Mouse (Mus musculus): ENCODE measurements around the gene Vmn2r19. TPM values are rescaled to one million over a fixed set of nuclear protein-coding genes. Genes with fewer than 3 reads are reported as not detected.

The Vmn2r19 gene
- not detected in 2 replicates for polyA plus RNA-seq (2015; fragmentation: Nextera tagmentation; extraction: Ambion mirVana)

GRCm38 (mm10) chr6:123308033-123308432 is at the start of gene Vmn2r19:
Gene Vmn2r19, plus strand, starts transcription at chr6:123308333.
- no peak within 1 kb of the TSS for H3K9ac ChIP-seq (ENCODE audit: low read length)
- H3K36me3 ChIP-seq (ENCODE audit: control insufficient read depth, insufficient read depth, low read length), result no peaks in the 10 kb centered on the region
- no peaks in the 10 kb centered on the region for H3K9me3 ChIP-seq (ENCODE audit: control insufficient read depth, low read length)
- H3K27me3 ChIP-seq (ENCODE audit: control insufficient read depth, insufficient read depth, low read depth, low read length), result no peaks in the 10 kb centered on the region
- no peak within 1 kb of the TSS for H3K4me3 ChIP-seq (ENCODE audit: low read length)
- H3K27ac ChIP-seq (ENCODE audit: low read length), result no peak within 1 kb of the TSS
- H3K4me1 ChIP-seq (replicated peaks; ENCODE audit: control insufficient read depth, insufficient read depth, low read length), result no peaks in the 10 kb centered on the region
- H3K4me2 ChIP-seq (ENCODE audit: low read depth, low read length), result no peak within 1 kb of the TSS
- ATAC-seq (ENCODE audit: low read depth), result no peak
- 67% methylated on average over 2 of the region's 2 CpGs for WGBS

GRCm38 (mm10) chr6:123258946-123259345 is 49.2 kb upstream of the Vmn2r19 start:
- Histone ChIP-seq H3K36me3 (ENCODE audit: control insufficient read depth, insufficient read depth, low read length) (no peaks in the 10 kb centered on the region), H3K4me3 (ENCODE audit: low read length) (no peak overlapping the region), H3K9ac (ENCODE audit: low read length) (no peak overlapping the region), H3K9me3 (ENCODE audit: control insufficient read depth, low read length) (0 out of 2 replicates have a peak, but pooled peaks cover 2% of the 10 kb centered on the region), H3K4me2 (ENCODE audit: low read depth, low read length) (no peak overlapping the region), H3K27ac (ENCODE audit: low read length) (no peak overlapping the region), H3K4me1 (replicated peaks; ENCODE audit: control insufficient read depth, insufficient read depth, low read length) (no peaks in the 10 kb centered on the region), H3K27me3 (ENCODE audit: control insufficient read depth, insufficient read depth, low read depth, low read length) (no peaks in the 10 kb centered on the region)
- WGBS, result 68% methylated on average over 3 of the region's 3 CpGs
- ATAC-seq (ENCODE audit: low read depth), result no peak

- H3K4me2 ChIP-seq (ENCODE audit: low read depth, low read length), result no peak overlapping the region
- 73% methylated on average over 4 of the region's 4 CpGs for WGBS
- no peaks in the 10 kb centered on the region for H3K4me1 ChIP-seq (replicated peaks; ENCODE audit: control insufficient read depth, insufficient read depth, low read length)
- H3K27me3 ChIP-seq (ENCODE audit: control insufficient read depth, insufficient read depth, low read depth, low read length), result no peaks in the 10 kb centered on the region
- 0 out of 2 replicates have a peak, but pooled peaks cover 2% of the 10 kb centered on the region for H3K9me3 ChIP-seq (ENCODE audit: control insufficient read depth, low read length)
- H3K9ac ChIP-seq (ENCODE audit: low read length), result no peak overlapping the region
- no peak overlapping the region for H3K4me3 ChIP-seq (ENCODE audit: low read length)
- no peak overlapping the region for H3K27ac ChIP-seq (ENCODE audit: low read length)
- no peaks in the 10 kb centered on the region for H3K36me3 ChIP-seq (ENCODE audit: control insufficient read depth, insufficient read depth, low read length)
- ATAC-seq (ENCODE audit: low read depth), result no peak
Observed at GRCm38 (mm10) chr6:123259889-123260603, 48.1 kb upstream of the Vmn2r19 start.

- Histone ChIP-seq H3K9ac (ENCODE audit: low read length) (no peak overlapping the region), H3K9me3 (ENCODE audit: control insufficient read depth, low read length) (no peaks in the 10 kb centered on the region), H3K4me2 (ENCODE audit: low read depth, low read length) (no peak overlapping the region), H3K36me3 (ENCODE audit: control insufficient read depth, insufficient read depth, low read length) (no peaks in the 10 kb centered on the region), H3K27ac (ENCODE audit: low read length) (no peak overlapping the region), H3K4me3 (ENCODE audit: low read length) (no peak overlapping the region), H3K4me1 (replicated peaks; ENCODE audit: control insufficient read depth, insufficient read depth, low read length) (no peaks in the 10 kb centered on the region), H3K27me3 (ENCODE audit: control insufficient read depth, insufficient read depth, low read depth, low read length) (no peaks in the 10 kb centered on the region)
- 97% methylated on average over 1 of the region's 1 CpGs for WGBS
- ATAC-seq (ENCODE audit: low read depth), result no peak
Observed at GRCm38 (mm10) chr6:123260868-123261267, 47.3 kb upstream of the Vmn2r19 start.

DNA sequence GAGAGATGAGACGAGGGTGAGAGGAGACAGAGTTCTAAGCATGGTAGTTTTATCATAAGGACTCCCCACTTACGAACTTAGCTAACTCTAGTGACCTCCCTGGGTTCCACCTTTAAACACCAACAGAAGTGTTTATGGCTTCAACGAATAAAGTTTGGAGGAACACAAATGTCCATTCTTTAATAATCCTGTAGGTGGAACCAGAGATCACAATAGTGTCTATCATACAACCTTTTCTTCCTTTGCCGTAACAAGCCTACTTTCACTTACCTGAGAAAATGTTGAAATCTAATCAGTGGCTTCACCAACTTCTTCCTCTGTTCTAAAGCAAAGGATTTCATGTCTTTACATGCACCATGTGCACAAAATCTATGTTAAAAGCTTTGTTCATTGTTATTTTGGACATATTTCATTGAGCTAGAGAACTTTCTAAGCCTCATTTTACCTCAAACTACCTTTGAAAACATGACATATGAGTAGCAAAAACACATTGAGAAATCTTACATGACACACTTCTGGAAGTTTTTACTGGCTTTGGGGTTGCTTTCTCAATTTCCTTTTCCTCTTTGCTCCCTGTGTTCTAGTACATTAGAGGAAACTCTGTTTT is 46.5 kb upstream of the Vmn2r19 start, which contains the start of gene Clec4d:
TSS of gene Clec4d (plus strand) at position 557 of the 607 bp plus-strand sequence.
- Histone ChIP-seq H3K27ac (ENCODE audit: low read length) (no peak within 1 kb of the TSS), H3K4me2 (ENCODE audit: low read depth, low read length) (no peak within 1 kb of the TSS), H3K9me3 (ENCODE audit: control insufficient read depth, low read length) (no peaks in the 10 kb centered on the region), H3K36me3 (ENCODE audit: control insufficient read depth, insufficient read depth, low read length) (no peaks in the 10 kb centered on the region), H3K4me3 (ENCODE audit: low read length) (no peak within 1 kb of the TSS), H3K27me3 (ENCODE audit: control insufficient read depth, insufficient read depth, low read depth, low read length) (no peaks in the 10 kb centered on the region), H3K9ac (ENCODE audit: low read length) (no peak within 1 kb of the TSS), H3K4me1 (replicated peaks; ENCODE audit: control insufficient read depth, insufficient read depth, low read length) (no peaks in the 10 kb centered on the region)
- no peak for ATAC-seq (ENCODE audit: low read depth)
- 68% methylated on average over 4 of the region's 4 CpGs for WGBS

GRCm38 (mm10) chr6:123264194-123264593 is 43.9 kb upstream of the Vmn2r19 start:
- H3K36me3 ChIP-seq (ENCODE audit: control insufficient read depth, insufficient read depth, low read length), result no peaks in the 10 kb centered on the region
- no peak overlapping the region for H3K9ac ChIP-seq (ENCODE audit: low read length)
- H3K9me3 ChIP-seq (ENCODE audit: control insufficient read depth, low read length), result no peaks in the 10 kb centered on the region; the same call in 1 of the 2 replicates
- H3K27ac ChIP-seq (ENCODE audit: low read length), result no peak overlapping the region
- 84% methylated on average over 3 of the region's 3 CpGs for WGBS
- H3K4me3 ChIP-seq (ENCODE audit: low read length), result no peak overlapping the region
- no peaks in the 10 kb centered on the region for H3K27me3 ChIP-seq (ENCODE audit: control insufficient read depth, insufficient read depth, low read depth, low read length)
- H3K4me2 ChIP-seq (ENCODE audit: low read depth, low read length), result no peak overlapping the region
- H3K4me1 ChIP-seq (replicated peaks; ENCODE audit: control insufficient read depth, insufficient read depth, low read length), result no peaks in the 10 kb centered on the region
- ATAC-seq (ENCODE audit: low read depth), result no peak

GRCm38 (mm10) chr6:123265809-123266208 is 42.3 kb upstream of the Vmn2r19 start:
- no peaks in the 10 kb centered on the region for H3K27me3 ChIP-seq (ENCODE audit: control insufficient read depth, insufficient read depth, low read depth, low read length)
- no peak overlapping the region for H3K9ac ChIP-seq (ENCODE audit: low read length)
- H3K4me2 ChIP-seq (ENCODE audit: low read depth, low read length), result no peak overlapping the region
- ATAC-seq (ENCODE audit: low read depth), result no peak
- H3K27ac ChIP-seq (ENCODE audit: low read length), result no peak overlapping the region
- no peak overlapping the region for H3K4me3 ChIP-seq (ENCODE audit: low read length)
- H3K36me3 ChIP-seq (ENCODE audit: control insufficient read depth, insufficient read depth, low read length), result no peaks in the 10 kb centered on the region
- no peaks in the 10 kb centered on the region for H3K4me1 ChIP-seq (replicated peaks; ENCODE audit: control insufficient read depth, insufficient read depth, low read length)
- H3K9me3 ChIP-seq (ENCODE audit: control insufficient read depth, low read length), result peaks cover 3% of the 10 kb centered on the region; the same call in 1 of the 2 replicates
- 76% methylated on average over 4 of the region's 4 CpGs for WGBS

GRCm38 (mm10) chr6:123266945-123267344 is 41.2 kb upstream of the Vmn2r19 start:
- Histone ChIP-seq H3K9me3 (ENCODE audit: control insufficient read depth, low read length) (peaks cover 5% of the 10 kb centered on the region; the same call in 1 of the 2 replicates), H3K4me2 (ENCODE audit: low read depth, low read length) (no peak overlapping the region), H3K4me3 (ENCODE audit: low read length) (no peak overlapping the region), H3K9ac (ENCODE audit: low read length) (no peak overlapping the region), H3K27me3 (ENCODE audit: control insufficient read depth, insufficient read depth, low read depth, low read length) (no peaks in the 10 kb centered on the region), H3K4me1 (replicated peaks; ENCODE audit: control insufficient read depth, insufficient read depth, low read length) (no peaks in the 10 kb centered on the region), H3K36me3 (ENCODE audit: control insufficient read depth, insufficient read depth, low read length) (no peaks in the 10 kb centered on the region), H3K27ac (ENCODE audit: low read length) (no peak overlapping the region)
- WGBS, result 72% methylated on average over 5 of the region's 5 CpGs
- ATAC-seq (ENCODE audit: low read depth), result no peak

- Histone ChIP-seq H3K9ac (ENCODE audit: low read length) (no peak overlapping the region), H3K27me3 (ENCODE audit: control insufficient read depth, insufficient read depth, low read depth, low read length) (no peaks in the 10 kb centered on the region), H3K9me3 (ENCODE audit: control insufficient read depth, low read length) (no peaks in the 10 kb centered on the region), H3K27ac (ENCODE audit: low read length) (no peak overlapping the region), H3K4me2 (ENCODE audit: low read depth, low read length) (no peak overlapping the region), H3K36me3 (ENCODE audit: control insufficient read depth, insufficient read depth, low read length) (no peaks in the 10 kb centered on the region), H3K4me1 (replicated peaks; ENCODE audit: control insufficient read depth, insufficient read depth, low read length) (no peaks in the 10 kb centered on the region), H3K4me3 (ENCODE audit: low read length) (no peak overlapping the region)
- WGBS, result 85% methylated on average over 2 of the region's 2 CpGs
- ATAC-seq (ENCODE audit: low read depth), result no peak
Observed at GRCm38 (mm10) chr6:123279443-123279842, 28.7 kb upstream of the Vmn2r19 start.

Measured in lung, embryonic 16.5 days (tissue).